In genomic region chr16:90418661-90419060, GRCm38 (mm10) we compare ENCODE assay signal across 9 mouse cellular contexts. TPM values are rescaled to one million over a fixed set of nuclear protein-coding genes. Genes with fewer than 3 reads are reported as not detected.
DNase-seq lines count a peak whose midpoint lies in the region; ATAC-seq and TF ChIP-seq lines count a peak whose summit lies in the region.
"Had no signal": no experiment of that assay in that cellular context is flagged by ENCODE, and none has a peak within 500 bp of the region (broad histone marks: within the 10 kb centered on the region; RNA-seq: fewer than 3 reads in every experiment).

No protein-coding gene starts in this region.

- H3K36me3 ChIP-seq in heart, embryonic 13.5 days, result peaks cover 22% of the 10 kb centered on the region
- H3K36me3 ChIP-seq in hindbrain, postnatal 0 days (ENCODE audit: insufficient read depth, low read length), result no peaks in the 10 kb centered on the region

- no peak for TF ChIP-seq CTCF in hindbrain, postnatal 0 days (IDR thresholded peaks at IDR 0.05; ENCODE audit: low read depth)

- H3K4me2 ChIP-seq in heart, embryonic 13.5 days, result peak overlapping the region; percentile 43
- H3K4me2 ChIP-seq in hindbrain, postnatal 0 days (ENCODE audit: low read depth, low read length), result 0 out of 2 replicates have a peak overlapping the region, but pooled peaks have one; percentile 14

- 12% methylated on average over 12 of the region's 12 CpGs for WGBS in heart, embryonic 13.5 days
- 16% methylated on average over 12 of the region's 12 CpGs for WGBS in hindbrain, postnatal 0 days

- ATAC-seq in heart, embryonic 13.5 days (ENCODE audit: extremely low read depth, insufficient number of reproducible peaks, low FRiP score, low TSS enrichment), result no peak
- peak; percentile 44; the same call in 1 of the 2 replicates for ATAC-seq in hindbrain, postnatal 0 days

- H3K4me3 ChIP-seq in heart, embryonic 13.5 days, result no peak overlapping the region
- H3K4me3 ChIP-seq in hindbrain, postnatal 0 days (ENCODE audit: low read length), result no peak overlapping the region

- H3K9me3 ChIP-seq in heart, embryonic 13.5 days, result no peaks in the 10 kb centered on the region
- no peaks in the 10 kb centered on the region for H3K9me3 ChIP-seq in hindbrain, postnatal 0 days (ENCODE audit: low read length)

- no peak for DNase-seq in heart, adult 18-20 months
- peak; percentile 42 to 61 for DNase-seq in adrenal gland, postnatal 36 days
- peak; percentile 27 for DNase-seq in hindbrain, postnatal 0 days (ENCODE audit: low spot score)
- peak; percentile 70 for DNase-seq in neural tube, embryonic 10.5 days (ENCODE audit: extremely low spot score, low spot score)
- DNase-seq in thymus, postnatal 0 days (ENCODE audit: low spot score), result no peak
- no peak for DNase-seq in urinary bladder, postnatal 4 days (ENCODE audit: low spot score in 2 of 2)
- DNase-seq in lung, postnatal 10 days, result no peak
- DNase-seq: lung, postnatal 36 days had no signal

- peak overlapping the region; percentile 57; the same call in 1 of the 2 replicates for H3K9ac ChIP-seq in heart, embryonic 13.5 days
- no peak overlapping the region for H3K9ac ChIP-seq in hindbrain, postnatal 0 days (replicated peaks; ENCODE audit: low read length)

- H3K27ac ChIP-seq in heart, embryonic 13.5 days (replicated peaks), result peak overlapping the region; percentile 67
- no peak overlapping the region for H3K27ac ChIP-seq in hindbrain, postnatal 0 days

- no peaks in the 10 kb centered on the region for H3K27me3 ChIP-seq in heart, embryonic 13.5 days (replicated peaks)
- H3K27me3 ChIP-seq in hindbrain, postnatal 0 days (ENCODE audit: insufficient read depth, low read length), result no peaks in the 10 kb centered on the region

- peaks cover 53% of the 10 kb centered on the region for H3K4me1 ChIP-seq in heart, embryonic 13.5 days
- H3K4me1 ChIP-seq in hindbrain, postnatal 0 days (ENCODE audit: insufficient read depth, low read length), result peaks cover 27% of the 10 kb centered on the region

RNA-seq across cellular contexts. Expression of gene Hunk, which starts 32.8 kb away (rescaled TPM):
- polyA plus RNA-seq in heart, embryonic 13.5 days (2015; fragmentation: Nextera tagmentation; extraction: Ambion mirVana), result 9.5 and 10.6 TPM in 2 replicates
- under 1 TPM; 0.36 to 0.40 TPM for total RNA-seq in heart, adult 18-20 months (2021)
- total RNA-seq in adrenal gland, postnatal 36 days (2021), result 10 to 100 TPM in 1 of 2 experiments, 1 to 10 TPM in 1; 4.3 to 10.5 TPM
- 11.6 and 13.3 TPM in 2 replicates for total RNA-seq in hindbrain, postnatal 0 days (2014; rRNA removed)
- polyA plus RNA-seq in hindbrain, postnatal 0 days (2015; fragmentation: Nextera tagmentation; extraction: Ambion mirVana), result 3.6 and 3.9 TPM in 2 replicates
- 3.1 and 3.6 TPM in 2 replicates for polyA plus RNA-seq in thymus, postnatal 0 days (2015; fragmentation: Nextera tagmentation; extraction: Ambion mirVana)

Comparison
In these comparisons a context has a peak if more than half of its experiments do, and no peak if none do; other contexts are left out.
1. DNase-seq: peak in adrenal gland, postnatal 36 days (2 of 2), hindbrain, postnatal 0 days (single experiment) and neural tube, embryonic 10.5 days (single experiment); none in heart, adult 18-20 months (0 of 2), thymus, postnatal 0 days (single experiment), urinary bladder, postnatal 4 days (0 of 2) and lung, postnatal 10 days (single experiment).